Mouse (Mus musculus) urinary bladder, postnatal 36 days (tissue): ENCODE results near the gene Gm29776.

Experiments used
- DNase-seq, 2 experiments: peaks; one replicate each; pipeline ENCODE4 v3.0.0; 2022; ENCODE audit warnings: low spot score in 2 of 2, mixed read lengths in 1 of 2

The Gm29776 gene

DNA sequence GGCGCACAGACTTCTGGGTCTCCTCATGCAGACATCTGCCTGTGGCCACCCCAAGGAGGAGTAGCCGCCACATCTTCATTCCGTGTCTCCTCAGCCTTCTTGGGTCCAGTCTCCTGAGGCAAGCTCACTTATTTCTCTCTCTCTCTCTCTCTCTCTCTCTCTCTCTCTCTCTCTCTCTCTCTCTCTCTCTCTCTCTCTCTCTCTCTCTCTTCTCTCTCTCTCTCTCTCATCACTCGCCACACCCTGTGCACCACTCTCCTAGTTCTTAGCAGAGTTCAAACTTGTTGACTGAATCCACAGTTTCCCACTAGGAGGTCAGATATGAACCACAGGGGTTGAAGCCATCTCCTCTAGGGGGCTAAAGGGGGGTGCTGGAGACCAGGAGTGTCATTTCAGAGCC, at the start of gene Gm29776:
TSS of gene Gm29776 (minus strand) at position 101 of the 400 bp plus-strand sequence.
- DNase-seq, result no peak

DNA sequence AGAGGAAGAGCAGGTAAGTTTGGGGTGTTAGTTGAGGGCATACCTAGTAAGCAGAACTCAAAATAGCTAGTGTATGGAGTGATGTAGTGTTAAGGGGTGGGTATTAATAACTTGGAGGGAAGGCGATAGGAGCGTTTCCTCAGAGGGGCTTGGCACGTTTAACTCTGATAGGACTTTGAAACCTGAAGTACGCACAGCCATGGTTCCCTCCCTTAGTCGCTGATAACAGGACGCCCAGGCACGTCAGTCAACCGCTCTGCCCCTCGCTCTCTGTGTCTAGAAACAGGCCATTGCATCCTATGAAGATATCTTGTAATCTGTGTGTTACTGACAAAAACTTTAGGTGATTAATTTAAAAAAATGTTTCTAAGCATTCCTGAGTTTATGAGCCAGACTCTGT, 47.4 kb upstream of the Gm29776 start:
- no peak for DNase-seq

DNA sequence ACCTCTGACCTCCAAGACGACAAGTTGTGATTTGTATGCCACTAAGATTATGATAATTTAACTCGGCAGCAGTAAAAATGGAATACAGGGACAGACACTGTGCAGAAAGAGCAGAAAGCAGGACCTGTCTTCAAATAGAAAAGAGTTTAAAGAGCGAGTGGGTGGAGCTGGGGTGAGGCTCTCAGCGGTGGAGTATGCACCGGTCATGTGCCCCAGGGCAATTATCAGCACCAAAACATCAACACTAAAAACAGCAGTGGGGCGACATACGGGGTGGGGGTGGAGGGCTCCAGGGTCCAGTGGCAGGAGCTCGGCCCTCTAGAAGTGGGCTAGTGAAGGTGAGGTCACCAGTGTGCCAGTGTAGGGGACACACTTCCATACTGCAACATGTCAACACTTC, 45.8 kb upstream of the Gm29776 start:
- DNase-seq, result no peak

DNA sequence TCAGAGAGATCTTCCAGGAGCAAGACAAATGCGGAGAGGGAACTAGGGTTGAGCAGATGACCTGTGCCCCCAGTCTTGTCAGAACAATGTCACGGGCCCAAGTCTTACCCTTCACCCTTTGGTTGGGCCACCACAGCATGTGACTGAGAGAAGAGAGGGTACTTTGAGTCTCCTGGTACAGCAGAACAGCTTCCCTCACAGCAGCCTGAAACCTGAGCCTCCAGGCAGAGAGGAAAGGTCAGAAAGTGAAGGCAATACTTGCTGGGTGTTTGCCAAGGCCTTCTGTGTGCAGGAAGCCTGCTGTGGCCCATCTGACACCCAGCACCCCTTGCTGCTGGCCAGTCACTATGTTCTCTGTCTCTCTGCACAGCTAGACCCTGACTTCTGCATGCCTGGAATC, 43.7 kb upstream of the Gm29776 start:
- DNase-seq, result peak in 1 of 2 experiments; percentile 28

DNA sequence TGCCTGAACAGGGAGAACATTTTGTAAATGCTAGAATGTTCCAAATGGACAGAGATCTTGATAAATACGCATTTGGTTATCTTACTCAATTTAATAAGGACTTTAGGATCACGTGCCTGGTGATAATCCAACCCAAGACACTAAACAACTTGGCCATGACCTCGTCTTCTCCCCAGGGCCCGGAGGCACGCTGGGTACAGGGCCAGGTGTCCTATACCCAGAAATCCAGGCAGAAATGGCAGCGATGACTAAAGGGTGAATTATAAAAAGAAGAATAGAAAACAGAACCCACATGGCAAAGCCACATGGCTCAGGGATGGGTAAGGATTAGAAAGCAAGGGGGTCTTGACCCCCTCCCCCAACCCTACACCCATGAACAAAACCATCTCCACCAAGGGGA, 43.1 kb upstream of the Gm29776 start:
- peak in 1 of 2 experiments; percentile 27 for DNase-seq

DNA sequence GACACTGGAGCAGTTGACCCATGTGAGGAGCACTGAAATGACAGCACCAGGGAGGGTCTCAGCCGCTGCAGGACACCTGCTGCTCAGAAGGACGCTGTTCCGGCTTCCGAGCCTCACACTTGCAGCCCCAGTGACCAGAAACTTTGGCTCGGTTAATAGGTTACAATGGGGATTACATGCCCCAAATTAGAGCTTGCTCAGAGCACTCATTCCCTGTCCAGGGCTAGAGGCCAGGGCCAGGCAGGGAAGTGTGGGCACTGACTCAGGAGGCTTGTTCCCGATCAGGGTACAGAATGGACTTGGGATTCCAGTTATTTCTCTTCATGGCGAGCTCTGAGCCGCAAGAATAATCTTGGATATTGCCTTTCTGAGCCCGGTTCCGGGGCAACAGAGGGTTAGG, 39.0 kb upstream of the Gm29776 start:
- DNase-seq, result no peak

DNA sequence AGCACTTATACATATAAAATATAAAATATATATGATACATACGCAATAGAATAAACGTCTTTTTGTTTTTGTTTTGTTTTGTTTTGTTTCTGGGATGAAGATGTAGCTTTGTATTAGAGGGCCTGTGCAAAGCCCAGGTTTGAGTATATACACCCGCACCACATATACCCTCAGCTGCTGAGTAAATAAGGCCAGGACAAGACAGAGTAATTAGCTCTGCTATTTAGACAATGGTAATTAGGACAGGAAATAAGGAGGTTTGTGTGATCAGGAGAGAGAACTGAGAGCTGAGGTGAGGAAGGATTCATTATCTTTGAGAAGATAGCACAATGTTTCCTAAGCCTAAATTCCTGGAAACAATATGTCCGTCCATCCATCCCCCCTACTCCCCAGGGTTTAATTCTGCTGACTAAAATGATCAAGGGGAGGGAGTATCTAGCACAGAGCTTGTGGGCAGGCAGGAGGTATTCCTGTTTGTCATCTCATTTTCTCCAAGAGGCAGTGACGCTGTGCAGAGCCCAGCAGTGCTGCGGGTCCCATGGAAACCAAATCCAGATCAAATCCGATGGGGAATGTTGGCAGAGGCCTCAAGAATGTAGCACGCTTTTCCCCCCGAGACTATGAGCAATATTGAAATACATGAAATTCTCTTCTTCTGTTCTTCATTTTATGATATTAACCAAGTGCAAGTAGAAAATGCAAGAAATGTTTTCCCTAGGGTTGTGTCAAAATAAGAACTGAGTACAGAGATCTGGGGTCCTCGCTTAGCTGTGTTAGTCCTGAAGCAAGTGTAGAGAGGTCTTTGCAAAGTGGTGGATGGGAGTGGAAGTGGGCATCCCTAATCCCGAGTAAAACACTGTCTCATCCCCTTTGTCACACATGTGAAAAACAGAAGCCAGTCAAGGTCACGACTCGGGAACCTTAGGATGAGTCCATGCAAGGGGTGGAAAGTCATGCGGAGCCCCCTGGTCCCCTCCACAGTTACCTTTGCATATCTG, 38.2 kb upstream of the Gm29776 start:
- no peak for DNase-seq

DNA sequence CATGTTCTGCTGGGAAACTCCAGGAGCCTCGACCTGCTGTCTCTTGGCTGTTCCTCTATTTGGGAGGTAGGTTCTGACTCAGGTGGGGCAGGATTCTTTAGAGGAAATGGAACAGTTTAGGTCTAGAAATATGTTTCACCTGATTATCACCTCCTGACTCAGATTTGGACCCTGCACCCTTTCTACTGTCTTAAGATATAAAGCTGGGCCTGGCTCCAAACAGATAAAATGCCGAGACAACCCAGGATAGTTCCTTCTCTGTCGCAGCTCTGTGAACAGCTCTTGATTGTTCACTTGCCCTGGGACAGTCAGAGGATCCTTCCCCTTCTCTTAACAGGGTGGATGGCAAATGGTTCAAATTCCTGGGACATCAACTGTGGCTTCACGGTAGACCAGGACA, 36.6 kb upstream of the Gm29776 start:
- no peak for DNase-seq

DNA sequence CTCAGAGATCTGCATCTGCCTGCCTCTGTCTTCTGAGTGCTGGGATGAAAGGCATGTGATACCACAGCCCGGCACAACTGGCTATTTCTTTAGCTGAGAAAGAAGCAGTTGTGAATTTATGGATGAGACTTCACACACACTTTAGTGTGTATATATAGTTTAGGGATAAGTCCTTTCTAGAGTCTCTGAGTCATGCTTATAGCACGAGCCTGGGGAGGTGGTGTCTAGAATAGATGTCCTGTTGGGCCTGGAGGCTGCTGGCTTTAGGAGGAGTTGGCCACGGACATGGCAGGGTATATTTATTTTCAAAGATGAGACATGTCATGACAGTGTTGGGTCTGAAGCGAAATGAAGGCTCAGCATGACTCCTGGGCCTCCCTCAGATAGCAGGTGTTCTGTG, 35.4 kb upstream of the Gm29776 start:
- DNase-seq, result no peak

DNA sequence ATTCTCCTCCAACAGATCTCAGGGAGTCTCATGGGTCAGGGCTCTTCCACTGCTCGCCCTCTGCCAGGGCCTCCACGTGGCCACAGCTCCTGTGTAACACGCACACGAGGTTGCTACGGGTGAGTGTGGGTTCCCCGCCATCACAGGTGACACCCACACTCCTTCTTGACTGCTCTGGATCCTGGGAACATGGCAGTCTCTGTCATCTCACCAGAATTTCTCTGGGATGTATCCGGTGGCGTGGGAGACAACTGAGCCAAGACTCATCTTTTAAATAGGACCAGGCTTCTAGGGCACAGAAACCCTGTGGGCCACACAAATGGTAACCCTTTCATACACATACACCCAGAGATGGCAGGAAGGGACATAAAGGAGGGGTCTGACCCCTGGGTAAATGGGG, 33.6 kb upstream of the Gm29776 start:
- DNase-seq, result no peak

DNA sequence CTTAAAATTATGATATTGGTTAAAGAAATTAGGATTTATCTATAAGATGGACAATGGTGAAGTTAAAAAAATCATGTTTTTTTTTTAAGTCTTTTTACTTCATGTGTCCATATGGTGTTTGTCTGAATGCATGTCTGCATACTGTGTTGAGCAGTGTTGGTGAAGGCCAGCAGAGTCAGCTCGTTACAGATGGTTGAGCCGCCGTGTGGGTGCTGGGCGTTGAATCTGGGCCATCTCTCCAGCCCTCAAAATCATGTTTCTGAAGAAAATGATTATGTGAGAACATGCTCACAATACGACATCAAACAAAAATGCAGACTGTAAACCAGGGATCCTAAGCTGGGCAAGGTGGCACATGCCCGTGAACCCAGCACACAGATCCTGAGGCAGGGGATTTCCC, 31.7 kb upstream of the Gm29776 start:
- no peak for DNase-seq

DNA sequence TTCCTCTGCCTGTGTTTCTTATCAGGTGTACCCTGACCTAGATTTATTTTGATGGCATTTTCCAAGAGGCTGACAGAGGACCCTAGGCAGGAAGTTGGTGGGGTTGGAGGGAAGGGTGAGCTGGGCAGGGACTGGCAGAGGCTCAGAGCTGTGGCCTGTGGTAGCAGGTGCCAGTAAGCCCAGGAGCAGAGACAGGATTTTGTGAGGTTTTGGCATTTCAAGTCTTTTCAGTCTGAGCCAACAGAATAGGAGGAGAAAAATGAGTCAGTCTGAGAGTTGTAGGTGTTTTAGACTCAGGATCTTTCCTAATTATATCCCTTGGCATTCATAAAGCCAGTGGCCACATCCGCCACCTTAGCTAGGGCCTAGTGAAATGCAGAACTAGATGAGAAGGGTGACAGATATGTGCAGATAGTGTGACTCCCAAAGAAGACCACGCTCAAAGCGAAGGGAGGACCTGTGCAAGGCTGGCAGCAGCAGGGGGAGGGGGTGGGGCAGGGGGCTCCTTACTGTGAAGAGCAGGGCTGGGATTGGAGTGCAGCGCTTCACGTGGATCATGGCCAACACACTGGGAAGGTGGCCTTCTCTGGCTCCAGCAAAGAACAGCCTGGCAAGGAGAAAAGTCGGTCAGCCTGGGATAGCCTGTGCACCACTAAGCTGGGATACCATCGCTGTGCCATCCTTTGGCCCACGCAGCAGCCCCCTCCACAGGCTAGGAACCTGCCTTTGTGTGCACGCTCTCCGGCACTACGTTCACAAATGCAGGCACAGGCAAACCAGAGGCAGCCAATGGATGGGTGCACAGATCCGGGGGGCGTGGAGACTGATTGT, 30.4 kb upstream of the Gm29776 start:
- DNase-seq, result no peak

DNA sequence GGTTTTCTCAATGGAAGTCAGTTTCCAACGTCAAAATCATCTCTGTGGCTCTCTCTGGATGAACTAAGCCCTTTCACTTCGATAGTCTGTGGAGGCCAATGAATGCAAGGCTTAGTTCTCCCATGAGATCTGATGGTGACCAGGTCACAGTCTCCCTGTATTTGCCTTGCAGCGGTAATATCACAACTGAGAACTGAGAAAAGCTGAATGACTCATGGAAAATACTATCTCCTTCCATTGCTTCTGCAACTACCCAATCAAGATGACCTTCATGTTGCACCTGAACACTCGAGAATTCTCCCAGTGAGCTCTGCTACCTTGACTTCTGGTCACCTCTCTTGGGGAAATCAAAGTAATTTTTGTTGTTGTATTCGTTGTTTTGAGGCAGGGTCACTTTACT, 28.9 kb upstream of the Gm29776 start:
- DNase-seq, result no peak

DNA sequence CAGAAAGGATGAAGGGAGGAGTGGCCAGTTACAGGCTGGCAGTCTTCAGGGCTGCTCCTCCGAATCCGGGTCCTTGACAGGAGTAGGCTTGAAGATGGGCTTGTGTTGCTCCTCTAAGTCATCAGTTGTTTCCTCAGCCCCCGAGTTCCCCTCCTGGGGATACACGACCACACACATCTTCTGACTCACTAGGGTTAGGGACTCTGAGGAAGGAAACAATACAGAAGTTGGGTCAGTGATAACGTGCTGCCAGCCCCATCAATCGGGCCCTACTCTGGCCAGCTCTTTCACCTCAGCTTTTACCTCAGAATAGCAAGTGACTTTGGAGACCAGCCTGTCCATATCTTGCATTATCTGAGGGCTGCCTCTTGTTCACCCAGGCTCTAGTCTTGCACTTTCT, 25.4 kb upstream of the Gm29776 start:
- DNase-seq, result no peak

DNA sequence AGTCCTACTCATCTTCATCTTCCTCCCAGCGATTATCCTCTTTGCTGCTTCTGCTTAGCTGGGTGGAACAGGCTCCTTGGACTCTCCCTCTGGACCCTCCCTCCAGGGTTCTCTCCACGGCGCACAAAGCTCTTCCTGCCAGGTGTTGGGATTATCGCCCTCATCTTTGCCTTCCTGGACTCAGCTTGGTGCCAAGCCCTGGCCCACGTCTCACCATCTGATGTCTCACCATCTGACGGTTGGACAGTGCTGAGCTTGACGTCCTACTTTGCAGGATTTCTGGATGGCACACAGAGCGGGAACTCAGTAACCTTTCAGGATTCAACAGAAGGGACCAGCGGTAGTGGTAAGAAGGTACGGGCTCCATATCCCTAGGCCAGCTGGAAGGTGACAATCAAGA, 23.1 kb upstream of the Gm29776 start:
- DNase-seq, result no peak

DNA sequence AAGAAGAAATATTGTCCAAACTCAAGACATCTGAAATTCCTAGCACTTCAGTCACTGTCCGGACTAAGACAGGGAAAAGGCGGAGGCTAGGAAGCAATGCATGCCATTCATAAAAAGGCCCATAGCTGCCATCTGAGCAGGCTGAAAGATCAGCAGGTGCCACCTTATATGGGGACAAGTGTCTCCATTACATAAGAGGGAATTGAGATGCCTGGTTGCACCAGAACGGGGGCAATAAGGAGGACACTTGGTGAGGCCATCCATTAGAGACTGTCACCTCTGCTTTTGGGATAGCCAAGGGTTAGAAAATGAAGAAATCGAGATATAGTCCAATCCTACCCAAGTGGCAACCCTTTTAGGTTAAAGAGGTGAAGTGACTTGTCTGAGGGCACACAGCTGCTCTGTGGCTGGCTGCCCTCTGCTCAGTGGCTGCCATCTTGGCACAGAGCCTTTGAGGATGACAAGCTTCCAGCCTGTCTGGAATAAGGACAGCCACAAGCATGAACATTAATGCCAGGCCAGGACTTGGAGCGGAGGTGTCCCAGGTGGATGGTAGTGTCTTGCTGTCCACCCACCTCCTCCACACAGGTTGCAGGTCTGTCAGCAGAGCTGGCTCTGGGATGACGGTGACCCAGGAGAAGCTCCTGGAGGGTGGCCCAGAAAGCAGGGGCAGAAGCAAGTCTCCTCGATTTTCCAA, 22.2 kb upstream of the Gm29776 start:
- no peak for DNase-seq

DNA sequence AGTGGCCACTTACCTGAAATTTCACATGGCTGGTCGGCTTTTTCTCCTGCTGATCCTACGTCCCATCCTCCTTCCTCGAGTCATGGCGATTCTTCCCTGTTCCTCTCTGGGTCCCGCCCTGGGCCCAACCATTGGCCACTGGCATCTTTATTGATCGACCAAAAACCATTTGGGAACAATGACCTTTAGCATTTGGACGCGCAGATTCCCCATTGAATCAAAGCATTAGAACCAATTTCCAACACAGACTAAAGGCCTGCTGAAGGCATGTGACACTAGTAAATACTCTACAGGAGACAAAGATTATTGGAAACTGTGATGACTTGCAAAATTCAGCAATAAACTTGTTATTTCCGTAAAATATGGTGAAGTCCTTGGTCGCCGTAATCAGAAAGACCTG, 21.4 kb upstream of the Gm29776 start:
- no peak for DNase-seq

DNA sequence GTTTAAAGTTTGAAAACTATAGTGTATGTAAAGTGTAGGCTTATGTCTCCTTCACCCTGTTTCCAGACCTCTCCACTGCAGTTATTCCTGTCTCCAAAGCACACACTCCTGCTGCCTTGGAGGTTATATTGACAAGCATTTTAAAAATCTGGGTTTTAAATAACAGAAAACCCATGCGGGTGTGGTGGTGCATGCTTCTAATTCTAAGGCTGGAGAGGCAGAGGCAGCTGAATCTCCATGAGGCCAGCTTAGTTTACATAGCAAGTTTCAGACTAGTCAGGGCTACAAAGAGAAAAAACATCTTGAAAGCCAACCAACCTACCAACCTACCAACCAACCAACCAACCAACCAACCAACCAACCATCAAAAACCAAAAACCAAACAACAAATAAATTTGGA, 16.8 kb upstream of the Gm29776 start:
- no peak for DNase-seq

DNA sequence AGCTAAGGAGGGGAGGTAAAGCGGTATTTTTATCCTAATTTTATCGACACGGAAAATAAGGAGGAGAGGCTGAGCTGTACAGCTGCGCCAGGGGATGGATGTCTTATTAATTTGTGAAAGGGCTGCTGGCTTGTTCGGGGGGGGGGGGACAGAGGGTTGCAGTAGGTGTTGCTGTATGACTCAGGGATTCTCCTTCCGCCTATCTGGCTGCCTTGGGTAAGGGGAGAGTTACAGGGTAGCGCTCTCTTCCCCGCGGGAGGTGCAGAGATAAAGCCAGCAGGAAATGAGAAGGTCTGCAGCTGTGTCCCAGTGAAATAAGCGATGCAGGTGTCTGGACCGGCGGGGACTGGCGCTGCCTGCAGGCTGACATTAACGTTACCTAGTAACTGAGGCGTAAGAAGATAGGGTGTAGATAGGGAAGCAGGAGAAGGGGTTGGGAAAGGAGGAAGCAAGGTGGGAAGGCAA, 16.0 kb upstream of the Gm29776 start:
- no peak for DNase-seq

DNA sequence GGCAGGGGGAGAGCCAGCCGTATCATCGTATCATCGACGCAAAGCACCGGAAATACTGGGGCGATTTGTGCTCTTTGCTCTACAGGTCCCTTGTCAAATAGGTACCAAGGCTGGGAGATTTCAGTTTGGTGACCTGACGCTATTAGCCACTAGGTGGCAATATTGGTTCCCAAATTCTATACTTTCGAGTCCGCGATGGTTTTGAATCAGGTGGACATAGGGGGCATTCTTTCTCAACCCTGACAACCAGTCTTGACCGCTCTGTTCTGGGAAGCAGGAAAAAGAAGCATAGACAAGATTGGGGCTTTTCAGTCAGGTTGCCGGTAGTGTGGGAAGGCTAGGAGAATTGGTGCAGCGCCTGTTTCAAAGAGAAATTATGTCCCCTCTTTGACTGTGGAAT, 15.5 kb upstream of the Gm29776 start:
- DNase-seq, result peak; percentile 48 to 64

DNA sequence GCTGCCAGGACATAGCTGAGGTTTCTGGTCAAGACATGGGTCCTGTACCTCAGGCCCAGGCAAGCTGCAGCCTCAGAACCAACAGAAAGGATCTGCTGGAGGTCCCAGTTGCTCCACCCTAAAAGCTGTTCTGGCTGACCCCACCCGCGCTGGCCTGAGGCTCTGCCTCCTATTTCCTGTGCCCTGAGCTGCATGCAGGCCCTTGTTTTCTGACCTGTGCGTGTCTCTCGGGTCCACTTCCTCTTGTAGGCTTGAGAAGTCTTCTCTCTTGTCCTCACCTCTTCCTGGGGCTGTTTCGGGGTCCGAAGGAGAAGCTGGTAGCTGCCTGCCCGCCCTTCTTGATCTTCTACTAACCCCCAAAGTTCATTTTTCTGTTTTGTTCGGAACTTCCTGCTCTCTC, 14.2 kb upstream of the Gm29776 start:
- peak in 1 of 2 experiments; percentile 19 for DNase-seq

DNA sequence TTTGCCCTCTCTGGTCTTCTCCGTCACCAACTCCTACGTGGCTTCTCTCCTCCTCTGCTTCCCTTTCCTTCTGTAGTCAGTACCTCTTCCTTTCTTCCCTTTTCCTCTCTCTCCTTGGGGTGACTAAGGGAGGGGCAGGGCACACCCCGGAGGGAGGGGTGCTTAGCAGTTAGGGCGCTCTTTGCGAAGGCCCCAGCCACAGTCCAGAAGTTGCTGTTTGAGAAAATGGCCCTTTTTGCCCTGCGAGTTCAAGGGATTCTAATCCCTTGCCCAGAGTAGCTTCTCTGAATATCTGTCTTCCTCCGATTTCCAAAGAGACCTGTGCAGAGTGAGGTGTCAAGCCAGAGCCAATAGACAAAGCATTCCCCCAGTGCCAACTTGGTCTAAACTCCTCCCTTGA, 13.4 kb upstream of the Gm29776 start, which contains the start of gene Cebpe:
TSS of gene Cebpe (minus strand) at position 101 of the 400 bp plus-strand sequence.
- no peak for DNase-seq
